In genomic region chr2:29802827-29803201, GRCm38 (mm10) we compare ENCODE assay signal across 9 mouse cellular contexts. TPM values are rescaled to one million over a fixed set of nuclear protein-coding genes. Genes with fewer than 3 reads are reported as not detected.
A peak's percentile ranks its signal among the peaks of the same experiment; 100 is the strongest.
DNase-seq lines count a peak whose midpoint lies in the region; ATAC-seq and TF ChIP-seq lines count a peak whose summit lies in the region.
"Had no signal": no experiment of that assay in that cellular context is flagged by ENCODE, and none has a peak within 500 bp of the region (broad histone marks: within the 10 kb centered on the region; RNA-seq: fewer than 3 reads in every experiment).

No protein-coding gene starts in this region.

- no peak for TF ChIP-seq EP300 in ES-Bruce4 (IDR thresholded peaks at IDR 0.05; ENCODE audit: insufficient read depth, low read depth, low read length)

- no peaks in the 10 kb centered on the region for H3K9me3 ChIP-seq in heart, embryonic 12.5 days (replicated peaks)
- H3K9me3 ChIP-seq in ES-Bruce4 (replicated peaks; ENCODE audit: control insufficient read depth, insufficient read depth, low read length, poor library complexity, severe bottlenecking), result no peaks in the 10 kb centered on the region
- H3K9me3 ChIP-seq in forebrain, embryonic 14.5 days (replicated peaks; ENCODE audit: control insufficient read depth, low read length), result no peaks in the 10 kb centered on the region
- no peaks in the 10 kb centered on the region for H3K9me3 ChIP-seq in liver, embryonic 16.5 days (replicated peaks; ENCODE audit: control insufficient read depth, low read length)

- DNase-seq in heart, adult 18-20 months, result no peak
- no peak for DNase-seq in forebrain, embryonic 14.5 days (ENCODE audit: low spot score)
- no peak for DNase-seq in right cerebral cortex, postnatal 25 days
- DNase-seq in adrenal gland, postnatal 36 days, result no peak
- DNase-seq in adrenal gland, postnatal 10 days, result no peak

- TF ChIP-seq CTCF in ES-Bruce4 (IDR thresholded peaks at IDR 0.05; ENCODE audit: low read depth, low read length), result no peak

- H3K27me3 ChIP-seq in heart, embryonic 12.5 days (replicated peaks), result 0 out of 2 replicates have a peak, but pooled peaks cover 11% of the 10 kb centered on the region
- no peaks in the 10 kb centered on the region for H3K27me3 ChIP-seq in ES-Bruce4 (ENCODE audit: control insufficient read depth, insufficient read depth, low read length, poor library complexity, severe bottlenecking)
- no peaks in the 10 kb centered on the region for H3K27me3 ChIP-seq in forebrain, embryonic 14.5 days (replicated peaks; ENCODE audit: control insufficient read depth, insufficient read depth, low read length)
- H3K27me3 ChIP-seq in liver, embryonic 16.5 days (ENCODE audit: control insufficient read depth, insufficient read depth, low read depth, low read length), result no peaks in the 10 kb centered on the region; the same call in 1 of the 2 replicates

- whole genome bisulfite sequencing in heart, embryonic 12.5 days, result under 1% methylated on average over 30 of the region's 39 CpGs
- under 1% methylated on average over 17 of the region's 39 CpGs for WGBS in forebrain, embryonic 14.5 days
- under 1% methylated on average over 38 of the region's 39 CpGs for WGBS in liver, embryonic 16.5 days (ENCODE audit: insufficient replicate concordance)

- H3K27ac ChIP-seq in heart, embryonic 12.5 days (ENCODE audit: poor library complexity, severe bottlenecking), result peak overlapping the region; percentile 61; the same call in 1 of the 2 replicates
- H3K27ac ChIP-seq in ES-Bruce4 (ENCODE audit: insufficient read depth, low read length), result no peak overlapping the region
- H3K27ac ChIP-seq in forebrain, embryonic 14.5 days (ENCODE audit: low read depth, low read length), result peak overlapping the region; percentile 88
- no peak overlapping the region for H3K27ac ChIP-seq in liver, embryonic 16.5 days (ENCODE audit: low read length)

- peak; percentile 63 for ATAC-seq in heart, embryonic 12.5 days (ENCODE audit: insufficient number of reproducible peaks, low FRiP score)
- ATAC-seq in forebrain, embryonic 14.5 days, result peak; percentile 83; the same call in 1 of the 2 replicates
- ATAC-seq in liver, embryonic 16.5 days (ENCODE audit: low read depth), result no peak; the same call in none of the 2 replicates

- H3K9ac ChIP-seq in heart, embryonic 12.5 days, result peak overlapping the region; percentile 93
- H3K9ac ChIP-seq in ES-Bruce4 (ENCODE audit: low read depth, poor library complexity, severe bottlenecking), result peak overlapping the region; percentile 86
- peak overlapping the region; percentile 92 for H3K9ac ChIP-seq in forebrain, embryonic 14.5 days (ENCODE audit: low read length)
- peak overlapping the region; percentile 66 for H3K9ac ChIP-seq in liver, embryonic 16.5 days (ENCODE audit: low read depth, low read length)

- H3K4me2 ChIP-seq in heart, embryonic 12.5 days, result peak overlapping the region; percentile 95
- peak overlapping the region; percentile 57 for H3K4me2 ChIP-seq in forebrain, embryonic 14.5 days (ENCODE audit: low read length)
- peak overlapping the region; percentile 86 for H3K4me2 ChIP-seq in liver, embryonic 16.5 days (ENCODE audit: low read depth, low read length)

- H3K4me1 ChIP-seq in heart, embryonic 12.5 days (replicated peaks), result peaks cover 10% of the 10 kb centered on the region
- H3K4me1 ChIP-seq in ES-Bruce4 (ENCODE audit: control insufficient read depth, insufficient read depth, low read length), result no peaks in the 10 kb centered on the region
- peaks cover 9% of the 10 kb centered on the region for H3K4me1 ChIP-seq in forebrain, embryonic 14.5 days (ENCODE audit: control insufficient read depth, insufficient read depth, low read length)
- peaks cover 8% of the 10 kb centered on the region for H3K4me1 ChIP-seq in liver, embryonic 16.5 days (ENCODE audit: control insufficient read depth, low read depth, low read length)

- peaks cover 38% of the 10 kb centered on the region for H3K36me3 ChIP-seq in heart, embryonic 12.5 days
- no peaks in the 10 kb centered on the region for H3K36me3 ChIP-seq in ES-Bruce4 (ENCODE audit: control insufficient read depth, insufficient read depth, low read length, poor library complexity, severe bottlenecking)
- peaks cover 37% of the 10 kb centered on the region for H3K36me3 ChIP-seq in forebrain, embryonic 14.5 days (ENCODE audit: control insufficient read depth, insufficient read depth, low read length)
- no peaks in the 10 kb centered on the region for H3K36me3 ChIP-seq in liver, embryonic 16.5 days (ENCODE audit: control insufficient read depth, insufficient read depth)

- H3K4me3 ChIP-seq in heart, embryonic 12.5 days, result peak overlapping the region; percentile 93
- H3K4me3 ChIP-seq in ES-Bruce4 (ENCODE audit: low read depth, low read length), result peak overlapping the region; percentile 79
- peak overlapping the region; percentile 77 for H3K4me3 ChIP-seq in forebrain, embryonic 14.5 days (ENCODE audit: low read depth, low read length)
- peak overlapping the region; percentile 72 for H3K4me3 ChIP-seq in liver, embryonic 16.5 days (ENCODE audit: low read depth, low read length)

- TF ChIP-seq POLR2A in ES-Bruce4 (IDR thresholded peaks at IDR 0.05; ENCODE audit: insufficient read depth, low read length), result no peak

RNA-seq across cellular contexts. Expression of gene Slc27a4, which starts 0.4 kb away (rescaled TPM):
- polyA plus RNA-seq in heart, embryonic 12.5 days (2016; fragmentation: Nextera tagmentation; extraction: Ambion mirVana), result 10.9 and 11.0 TPM in 2 replicates
- 10 to 100 TPM; 16.2 to 17.6 TPM for total RNA-seq in heart, adult 18-20 months (2021)
- 8.7 TPM in 2 replicates for polyA plus RNA-seq in ES-Bruce4 (2011; ENCODE audit: insufficient read depth, insufficient read length, low read depth, missing spikeins)
- polyA plus RNA-seq in forebrain, embryonic 14.5 days (2014; fragmentation: Nextera tagmentation; extraction: Ambion mirVana), result 22.6 and 26.1 TPM in 2 replicates
- polyA plus RNA-seq in liver, embryonic 16.5 days (2015; fragmentation: Nextera tagmentation; extraction: Ambion mirVana), result 2.7 and 3.3 TPM in 2 replicates
- 10 to 100 TPM; 30.4 to 39.2 TPM for total RNA-seq in adrenal gland, postnatal 36 days (2021)
- 10 to 100 TPM; 26.8 to 27.8 TPM for total RNA-seq in adrenal gland, postnatal 10 days (2021)

RNA-seq across cellular contexts. Expression of gene Trub2, which starts 14.5 kb away (rescaled TPM):
- 25.8 and 26.6 TPM in 2 replicates for polyA plus RNA-seq in heart, embryonic 12.5 days (2016; fragmentation: Nextera tagmentation; extraction: Ambion mirVana)
- total RNA-seq in heart, adult 18-20 months (2021), result 10 to 100 TPM; 31.6 to 42.1 TPM
- polyA plus RNA-seq in ES-Bruce4 (2011; ENCODE audit: insufficient read depth, insufficient read length, low read depth, missing spikeins), result 52.4 and 54.9 TPM in 2 replicates
- 26.8 and 31.1 TPM in 2 replicates for polyA plus RNA-seq in forebrain, embryonic 14.5 days (2014; fragmentation: Nextera tagmentation; extraction: Ambion mirVana)
- 10.2 and 13.1 TPM in 2 replicates for polyA plus RNA-seq in liver, embryonic 16.5 days (2015; fragmentation: Nextera tagmentation; extraction: Ambion mirVana)
- 10 to 100 TPM; 33.3 to 37.7 TPM for total RNA-seq in adrenal gland, postnatal 36 days (2021)
- total RNA-seq in adrenal gland, postnatal 10 days (2021), result 10 to 100 TPM; 25.7 to 43.1 TPM

RNA-seq across cellular contexts. Expression of gene Coq4, which starts 15.5 kb away (rescaled TPM):
- 21.8 and 23.8 TPM in 2 replicates for polyA plus RNA-seq in heart, embryonic 12.5 days (2016; fragmentation: Nextera tagmentation; extraction: Ambion mirVana)
- 10 to 100 TPM; 16.8 to 18.9 TPM for total RNA-seq in heart, adult 18-20 months (2021)
- polyA plus RNA-seq in ES-Bruce4 (2011; ENCODE audit: insufficient read depth, insufficient read length, low read depth, missing spikeins), result 8.5 and 21.5 TPM in 2 replicates
- polyA plus RNA-seq in forebrain, embryonic 14.5 days (2014; fragmentation: Nextera tagmentation; extraction: Ambion mirVana), result 36.0 and 37.5 TPM in 2 replicates
- 9.0 and 10.1 TPM in 2 replicates for polyA plus RNA-seq in liver, embryonic 16.5 days (2015; fragmentation: Nextera tagmentation; extraction: Ambion mirVana)
- total RNA-seq in adrenal gland, postnatal 36 days (2021), result 10 to 100 TPM; 16.9 to 21.7 TPM
- total RNA-seq in adrenal gland, postnatal 10 days (2021), result 10 to 100 TPM; 16.4 to 21.8 TPM

RNA-seq across cellular contexts. Expression of gene Urm1, which starts 17.1 kb away (rescaled TPM):
- polyA plus RNA-seq in heart, embryonic 12.5 days (2016; fragmentation: Nextera tagmentation; extraction: Ambion mirVana), result 15.6 and 15.7 TPM in 2 replicates
- 10 to 100 TPM; 30.3 to 39.9 TPM for total RNA-seq in heart, adult 18-20 months (2021)
- polyA plus RNA-seq in ES-Bruce4 (2011; ENCODE audit: insufficient read depth, insufficient read length, low read depth, missing spikeins), result 31.0 and 32.8 TPM in 2 replicates
- polyA plus RNA-seq in forebrain, embryonic 14.5 days (2014; fragmentation: Nextera tagmentation; extraction: Ambion mirVana), result 20.7 and 21.0 TPM in 2 replicates
- polyA plus RNA-seq in liver, embryonic 16.5 days (2015; fragmentation: Nextera tagmentation; extraction: Ambion mirVana), result 8.6 and 9.4 TPM in 2 replicates
- 10 to 100 TPM; 36.7 to 36.8 TPM for total RNA-seq in adrenal gland, postnatal 36 days (2021)
- 10 to 100 TPM; 39.4 to 43.6 TPM for total RNA-seq in adrenal gland, postnatal 10 days (2021)

RNA-seq across cellular contexts. Expression of gene Gm13547, which starts 43.7 kb away (rescaled TPM):
- 0.44 TPM in 1 of 2 replicates, not detected in the other for polyA plus RNA-seq in heart, embryonic 12.5 days (2016; fragmentation: Nextera tagmentation; extraction: Ambion mirVana)
- not detected for total RNA-seq in heart, adult 18-20 months (2021)
- polyA plus RNA-seq in ES-Bruce4 (2011; ENCODE audit: insufficient read depth, insufficient read length, low read depth, missing spikeins), result not detected in 2 replicates
- not detected in 2 replicates for polyA plus RNA-seq in forebrain, embryonic 14.5 days (2014; fragmentation: Nextera tagmentation; extraction: Ambion mirVana)
- not detected in 2 replicates for polyA plus RNA-seq in liver, embryonic 16.5 days (2015; fragmentation: Nextera tagmentation; extraction: Ambion mirVana)
- not detected for total RNA-seq in adrenal gland, postnatal 36 days (2021)
- total RNA-seq in adrenal gland, postnatal 10 days (2021), result not detected
- total RNA-seq: left cerebral cortex, adult 18-20 months had no signal

Comparison
In these comparisons a context has a peak if more than half of its experiments do, and no peak if none do; other contexts are left out.
1. H3K27ac ChIP-seq: peak in heart, embryonic 12.5 days (single experiment) and forebrain, embryonic 14.5 days (single experiment); none in ES-Bruce4 (single experiment) and liver, embryonic 16.5 days (single experiment).
2. Peak in every context shown above with its lines, with median percentiles within 50 percentile points of each other: H3K4me2 ChIP-seq, H3K4me3 ChIP-seq and H3K9ac ChIP-seq.